Mouse (Mus musculus) brain, embryonic 14.5 days (tissue): Measurements from ENCODE around the gene Specc1l.

Experiments used
- CTCF ChIP-seq: fragments of 200-500 bp; IDR thresholded peaks from 2 replicates; pipeline ENCODE4 v1.5.1; 2012; ENCODE audit warnings: inconsistent platforms, mild to moderate bottlenecking, moderate library complexity, borderline replicate concordance; ENCODE audit not compliant: insufficient read depth, insufficient read length; ENCODE audit errors: extremely low read depth
- POLR2A ChIP-seq: fragments of 200-500 bp; IDR thresholded peaks from 2 replicates; pipeline ENCODE4 v1.6.1; 2012; ENCODE audit warnings: mild to moderate bottlenecking, inconsistent platforms, borderline replicate concordance; ENCODE audit not compliant: poor library complexity, insufficient read depth, insufficient read length, severe bottlenecking; ENCODE audit errors: extremely low read depth

- TF ChIP-seq CTCF (no peak), POLR2A (no peak)
These were observed 28.8 kb downstream of the Specc1l start for GRCm38 (mm10) chr10:75240583-75241250.
